Mouse (Mus musculus): ENCODE results near the gene Gbf1. TPM values are rescaled to one million over a fixed set of nuclear protein-coding genes. Genes with fewer than 3 reads are reported as not detected.
A peak's percentile ranks its signal among the peaks of the same experiment; 100 is the strongest.

Gbf1 gene
- total and polyA plus RNA-seq, 3 experiments, result 33.4 to 292 (median 111) TPM

DNA sequence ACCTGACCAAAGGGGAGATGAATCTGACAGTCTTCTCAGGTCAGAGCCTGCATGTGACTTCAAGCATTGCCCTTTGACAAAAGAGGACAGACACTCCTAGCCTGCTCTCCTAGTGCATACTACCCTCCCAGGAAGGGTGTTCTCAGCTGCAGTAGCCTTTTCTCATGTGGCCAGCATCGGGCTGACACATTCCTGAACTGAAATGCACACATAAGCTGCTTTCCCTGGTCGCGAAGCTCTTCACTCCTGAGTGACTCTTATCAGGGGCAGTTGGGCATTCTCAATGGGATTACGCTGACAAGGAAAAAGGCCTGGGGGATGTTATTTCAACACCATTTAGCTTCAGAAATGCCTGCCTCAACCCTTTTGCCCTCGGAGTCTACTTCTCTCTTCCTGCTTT lies 84.3 kb downstream of the Gbf1 start:
- ATAC-seq (ENCODE audit: extremely low read depth, insufficient number of reproducible peaks, low FRiP score, poor library complexity, severe bottlenecking) (no peak), DNase-seq (ENCODE audit: low spot score) (no peak)
- H3K4me3 ChIP-seq (ENCODE audit: low read depth, low read length), result no peak overlapping the region
- no peaks in the 10 kb centered on the region for H3K27me3 ChIP-seq (ENCODE audit: insufficient read depth, low read length)
- no peaks in the 10 kb centered on the region for H3K4me1 ChIP-seq (ENCODE audit: insufficient read depth, low read depth, low read length)
- no peaks in the 10 kb centered on the region for H3K9me3 ChIP-seq (replicated peaks)
- no peak for TF ChIP-seq TAL1 (conservative IDR thresholded peaks at IDR 0.05; ENCODE audit: low read depth, low read length)
- TF ChIP-seq CTCF (IDR thresholded peaks at IDR 0.05; ENCODE audit: low read depth, low read length), result no peak
- no peak for TF ChIP-seq POLR2AphosphoS5 (IDR thresholded peaks at IDR 0.05; ENCODE audit: insufficient replicate concordance, low read depth, low read length)
- TF ChIP-seq GATA1 (IDR thresholded peaks at IDR 0.05; ENCODE audit: borderline replicate concordance, low read length), result no peak
- peaks cover 39% of the 10 kb centered on the region for H3K36me3 ChIP-seq (replicated peaks)

DNA sequence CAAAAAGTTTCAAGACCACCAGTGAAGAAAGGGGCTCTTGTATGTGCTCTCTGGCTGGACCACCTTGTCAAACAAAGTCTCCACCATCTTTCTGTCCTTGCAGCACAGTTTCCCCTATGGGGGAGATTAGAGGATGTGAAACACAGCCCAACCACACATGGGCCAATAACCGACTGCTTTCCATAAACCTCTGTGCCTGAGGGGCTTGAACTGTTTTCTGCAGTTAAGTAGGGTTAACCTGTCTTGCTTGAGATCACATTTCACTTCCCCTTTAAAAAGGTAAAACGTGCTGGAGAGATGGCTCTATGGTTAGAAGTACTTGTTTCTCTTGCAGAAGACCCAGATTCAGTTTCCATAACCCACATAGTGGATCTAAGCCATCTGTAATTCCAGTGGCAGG lies 87.9 kb downstream of the Gbf1 start:
- no peak for TF ChIP-seq TAL1 (conservative IDR thresholded peaks at IDR 0.05; ENCODE audit: low read depth, low read length)
- no peak for TF ChIP-seq GATA2 (IDR thresholded peaks at IDR 0.05; ENCODE audit: borderline replicate concordance, low read depth, low read length)
- no peak for TF ChIP-seq GATA1 (IDR thresholded peaks at IDR 0.05; ENCODE audit: borderline replicate concordance, low read length)
- Histone ChIP-seq H3K4me3 (ENCODE audit: low read depth, low read length) (no peak overlapping the region), H3K27me3 (ENCODE audit: insufficient read depth, low read length) (no peaks in the 10 kb centered on the region), H3K4me1 (ENCODE audit: insufficient read depth, low read depth, low read length) (no peaks in the 10 kb centered on the region; the same call in 1 of the 2 replicates), H3K9me3 (replicated peaks) (no peaks in the 10 kb centered on the region), H3K36me3 (replicated peaks) (peaks cover 40% of the 10 kb centered on the region)
- DNase-seq (ENCODE audit: low spot score), result no peak
- no peak for ATAC-seq (ENCODE audit: extremely low read depth, insufficient number of reproducible peaks, low FRiP score, poor library complexity, severe bottlenecking)

DNA sequence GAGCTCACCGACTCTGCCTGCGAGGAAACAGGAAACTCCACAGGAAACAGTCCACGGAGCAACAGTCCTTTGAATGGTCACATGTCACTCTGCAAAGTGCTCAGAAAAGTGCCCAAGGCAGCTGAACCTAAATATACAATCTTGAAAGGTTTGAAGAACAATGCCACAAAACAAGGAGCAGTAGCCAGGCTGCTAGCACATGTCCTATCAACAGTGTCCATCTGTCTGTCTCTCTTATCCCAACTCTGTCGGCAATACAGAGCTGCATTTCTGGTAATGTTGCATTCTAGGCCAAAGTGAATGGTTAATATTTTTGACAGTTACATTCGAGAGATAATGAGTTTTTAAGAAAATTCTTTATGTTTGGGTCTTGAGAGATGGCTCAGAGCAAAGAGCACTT lies 90.1 kb downstream of the Gbf1 start:
- TF ChIP-seq GATA2 (IDR thresholded peaks at IDR 0.05; ENCODE audit: borderline replicate concordance, low read depth, low read length) (no peak), POLR2AphosphoS5 (IDR thresholded peaks at IDR 0.05; ENCODE audit: insufficient replicate concordance, low read depth, low read length) (no peak), CTCF (IDR thresholded peaks at IDR 0.05; ENCODE audit: low read depth, low read length) (no peak), GATA1 (IDR thresholded peaks at IDR 0.05; ENCODE audit: borderline replicate concordance, low read length) (no peak), TAL1 (conservative IDR thresholded peaks at IDR 0.05; ENCODE audit: low read depth, low read length) (no peak)
- H3K27me3 ChIP-seq (ENCODE audit: insufficient read depth, low read length), result no peaks in the 10 kb centered on the region
- H3K4me3 ChIP-seq (ENCODE audit: low read depth, low read length), result no peak overlapping the region
- peaks cover 36% of the 10 kb centered on the region for H3K36me3 ChIP-seq (replicated peaks)
- DNase-seq (ENCODE audit: low spot score), result no peak
- no peak for ATAC-seq (ENCODE audit: extremely low read depth, insufficient number of reproducible peaks, low FRiP score, poor library complexity, severe bottlenecking)
- H3K9me3 ChIP-seq (replicated peaks), result no peaks in the 10 kb centered on the region
- no peaks in the 10 kb centered on the region; the same call in 1 of the 2 replicates for H3K4me1 ChIP-seq (ENCODE audit: insufficient read depth, low read depth, low read length)

DNA sequence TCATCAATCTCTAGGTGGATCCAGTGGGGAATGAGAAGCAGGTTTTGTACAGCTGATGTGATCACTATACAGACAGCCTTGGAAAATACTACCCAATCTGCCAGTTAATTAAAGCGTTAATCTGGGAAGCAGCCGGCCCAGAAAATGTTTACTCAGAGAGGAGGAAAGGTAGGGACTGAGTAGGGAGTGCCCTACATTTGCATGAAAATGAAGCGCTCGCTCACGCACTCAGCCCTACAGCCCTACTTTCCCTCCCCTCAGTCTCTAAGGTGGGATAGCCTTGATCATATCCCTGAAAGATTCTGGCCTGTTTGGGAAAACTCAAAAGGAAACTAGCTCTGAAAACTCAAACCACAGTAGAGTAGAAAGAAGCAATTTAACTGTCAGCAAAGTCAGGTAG lies 92.3 kb downstream of the Gbf1 start:
- TF ChIP-seq POLR2AphosphoS5 (IDR thresholded peaks at IDR 0.05; ENCODE audit: insufficient replicate concordance, low read depth, low read length), result no peak
- no peak for TF ChIP-seq CTCF (IDR thresholded peaks at IDR 0.05; ENCODE audit: low read depth, low read length)
- TF ChIP-seq TAL1 (conservative IDR thresholded peaks at IDR 0.05; ENCODE audit: low read depth, low read length), result no peak
- TF ChIP-seq GATA2 (IDR thresholded peaks at IDR 0.05; ENCODE audit: borderline replicate concordance, low read depth, low read length), result no peak
- no peak for DNase-seq (ENCODE audit: low spot score)
- no peak overlapping the region for H3K4me3 ChIP-seq (ENCODE audit: low read depth, low read length)
- H3K9me3 ChIP-seq (replicated peaks), result no peaks in the 10 kb centered on the region
- H3K27me3 ChIP-seq (ENCODE audit: insufficient read depth, low read length), result no peaks in the 10 kb centered on the region
- H3K4me1 ChIP-seq (ENCODE audit: insufficient read depth, low read depth, low read length), result no peaks in the 10 kb centered on the region; the same call in 1 of the 2 replicates
- ATAC-seq (ENCODE audit: extremely low read depth, insufficient number of reproducible peaks, low FRiP score, poor library complexity, severe bottlenecking), result no peak
- H3K36me3 ChIP-seq (replicated peaks), result peaks cover 48% of the 10 kb centered on the region

DNA sequence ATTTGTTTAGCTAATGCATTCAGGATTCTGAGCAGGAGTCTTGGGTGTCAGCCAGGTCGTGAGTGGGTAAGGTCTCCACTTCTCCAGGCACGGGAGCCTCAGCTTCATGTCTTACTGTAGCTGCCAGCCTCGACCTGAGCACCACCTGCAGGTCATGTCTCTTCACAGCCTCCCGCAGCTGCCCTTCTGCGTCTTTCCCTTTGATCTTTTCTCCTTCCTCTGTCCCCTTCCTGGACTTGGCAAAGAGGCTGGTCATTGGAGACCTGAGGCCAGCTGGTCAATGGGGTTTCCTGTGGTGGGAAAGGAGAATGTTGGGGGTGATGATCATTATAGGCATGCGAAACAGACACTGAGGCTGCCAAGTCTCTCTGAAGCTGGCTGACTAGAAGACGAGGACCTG lies 96.7 kb downstream of the Gbf1 start:
- ATAC-seq (ENCODE audit: extremely low read depth, insufficient number of reproducible peaks, low FRiP score, poor library complexity, severe bottlenecking), result no peak

DNA sequence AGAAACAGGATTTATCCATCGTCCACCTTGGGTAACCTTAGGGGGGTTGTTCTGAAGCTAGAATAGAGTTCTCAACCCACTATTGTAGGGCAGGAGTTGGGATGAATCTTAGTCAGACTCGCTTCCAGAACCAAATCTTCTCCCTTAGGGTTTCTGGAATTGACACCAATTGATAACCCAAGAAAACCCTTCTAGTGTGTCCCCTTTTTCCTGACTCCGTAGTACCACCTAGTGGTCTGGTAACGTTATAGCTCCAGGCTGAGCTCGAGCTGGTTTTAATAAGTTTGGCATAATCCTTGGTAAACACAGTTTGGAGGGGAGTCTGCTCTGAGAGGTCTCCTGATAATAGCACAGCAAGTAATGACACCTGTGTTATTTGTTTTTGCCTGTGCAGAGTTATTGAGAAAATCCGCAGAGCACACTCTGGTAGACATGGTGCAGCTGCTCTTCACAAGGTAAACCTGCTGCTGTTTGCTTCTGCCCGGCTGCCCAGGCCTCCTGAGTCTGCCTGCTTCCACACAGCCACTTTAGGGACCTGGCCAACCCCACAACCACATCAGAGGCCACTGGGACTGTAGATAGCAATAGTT lies 101.9 kb downstream of the Gbf1 start:
- peak; percentile 11 for DNase-seq (ENCODE audit: low spot score)
- no peaks in the 10 kb centered on the region for H3K9me3 ChIP-seq (replicated peaks)
- TF ChIP-seq GATA1 (IDR thresholded peaks at IDR 0.05; ENCODE audit: borderline replicate concordance, low read length) (no peak), CTCF (IDR thresholded peaks at IDR 0.05; ENCODE audit: low read depth, low read length) (peak; percentile 65)
- no peak overlapping the region for H3K4me3 ChIP-seq (ENCODE audit: low read depth, low read length)
- H3K4me1 ChIP-seq (ENCODE audit: insufficient read depth, low read depth, low read length), result no peaks in the 10 kb centered on the region
- no peaks in the 10 kb centered on the region for H3K27me3 ChIP-seq (ENCODE audit: insufficient read depth, low read length)
- peaks cover 84% of the 10 kb centered on the region for H3K36me3 ChIP-seq (replicated peaks)
- ATAC-seq (ENCODE audit: extremely low read depth, insufficient number of reproducible peaks, low FRiP score, poor library complexity, severe bottlenecking), result no peak

More for the DNA sequence above, 96.7 kb downstream of the Gbf1 start:
- Histone ChIP-seq H3K4me3 (ENCODE audit: low read depth, low read length) (no peak overlapping the region), H3K4me1 (ENCODE audit: insufficient read depth, low read depth, low read length) (no peaks in the 10 kb centered on the region), H3K36me3 (replicated peaks) (peaks cover 64% of the 10 kb centered on the region), H3K9me3 (replicated peaks) (no peaks in the 10 kb centered on the region), H3K27me3 (ENCODE audit: insufficient read depth, low read length) (no peaks in the 10 kb centered on the region)
- no peak for TF ChIP-seq TAL1 (conservative IDR thresholded peaks at IDR 0.05; ENCODE audit: low read depth, low read length)
- TF ChIP-seq GATA2 (IDR thresholded peaks at IDR 0.05; ENCODE audit: borderline replicate concordance, low read depth, low read length), result no peak
- no peak for TF ChIP-seq CTCF (IDR thresholded peaks at IDR 0.05; ENCODE audit: low read depth, low read length)
- TF ChIP-seq POLR2AphosphoS5 (IDR thresholded peaks at IDR 0.05; ENCODE audit: insufficient replicate concordance, low read depth, low read length), result no peak
- no peak for TF ChIP-seq GATA1 (IDR thresholded peaks at IDR 0.05; ENCODE audit: borderline replicate concordance, low read length)
- no peak for DNase-seq (ENCODE audit: low spot score)

DNA sequence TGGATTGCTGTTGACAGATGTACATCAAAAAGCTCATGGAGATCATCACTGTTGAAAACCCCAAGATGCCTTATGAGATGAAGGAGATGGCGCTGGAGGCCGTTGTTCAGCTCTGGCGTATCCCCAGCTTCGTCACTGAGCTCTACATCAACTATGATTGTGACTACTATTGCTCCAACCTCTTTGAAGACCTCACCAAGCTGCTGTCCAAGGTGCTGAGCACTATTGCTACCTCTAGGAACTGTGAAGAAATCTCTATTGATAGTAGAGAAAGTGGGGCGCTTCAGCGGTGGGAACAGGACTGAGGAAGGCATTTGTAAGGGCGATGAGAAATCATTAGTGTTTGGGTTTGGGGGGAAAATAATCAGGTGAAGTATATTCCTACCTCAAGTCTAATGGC lies 112.5 kb downstream of the Gbf1 start:
- ATAC-seq (ENCODE audit: extremely low read depth, insufficient number of reproducible peaks, low FRiP score, poor library complexity, severe bottlenecking), result no peak

More for the DNA sequence above, 112.5 kb downstream of the Gbf1 start:
- Histone ChIP-seq H3K4me1 (ENCODE audit: insufficient read depth, low read depth, low read length) (no peaks in the 10 kb centered on the region), H3K27me3 (ENCODE audit: insufficient read depth, low read length) (no peaks in the 10 kb centered on the region), H3K9me3 (replicated peaks) (no peaks in the 10 kb centered on the region), H3K4me3 (ENCODE audit: low read depth, low read length) (no peak overlapping the region), H3K36me3 (replicated peaks) (peaks cover 99% of the 10 kb centered on the region)
- DNase-seq (ENCODE audit: low spot score), result no peak
- no peak for TF ChIP-seq GATA1 (IDR thresholded peaks at IDR 0.05; ENCODE audit: borderline replicate concordance, low read length)

Measured in G1E (cell line).